Mouse (Mus musculus) erythroid progenitor cell, adult 5-6 weeks (primary cell): ENCODE measurements around the gene Sstr3. TPM values are rescaled to one million over a fixed set of nuclear protein-coding genes. Genes with fewer than 3 reads are reported as not detected.

Experiments used
- ATAC-seq: replicated peaks from 2 replicates; pipeline ENCODE4 v1.8.0; 2016; ENCODE audit warnings: moderate number of reproducible peaks, mild to moderate bottlenecking, moderate TSS enrichment, inconsistent platforms; ENCODE audit not compliant: poor library complexity, low FRiP score, severe bottlenecking
- total RNA-seq, 2 experiments: library from RNA; stranded (forward) in 1 of 2; stranded (reverse) in 1 of 2; fragments of 150-400 nt in 1 of 2; fragments of 186-747, 209-891 nt in 1 of 2; gene quantifications; 2 replicates each; pipeline versions ENCODE4 v1.2.3 to v1.2.4; 2015 to 2017; ENCODE audit warnings: low replicate concordance in 2 of 2

Gene Sstr3
- total RNA-seq, 2 experiments from 2014 or later = not detected

DNA sequence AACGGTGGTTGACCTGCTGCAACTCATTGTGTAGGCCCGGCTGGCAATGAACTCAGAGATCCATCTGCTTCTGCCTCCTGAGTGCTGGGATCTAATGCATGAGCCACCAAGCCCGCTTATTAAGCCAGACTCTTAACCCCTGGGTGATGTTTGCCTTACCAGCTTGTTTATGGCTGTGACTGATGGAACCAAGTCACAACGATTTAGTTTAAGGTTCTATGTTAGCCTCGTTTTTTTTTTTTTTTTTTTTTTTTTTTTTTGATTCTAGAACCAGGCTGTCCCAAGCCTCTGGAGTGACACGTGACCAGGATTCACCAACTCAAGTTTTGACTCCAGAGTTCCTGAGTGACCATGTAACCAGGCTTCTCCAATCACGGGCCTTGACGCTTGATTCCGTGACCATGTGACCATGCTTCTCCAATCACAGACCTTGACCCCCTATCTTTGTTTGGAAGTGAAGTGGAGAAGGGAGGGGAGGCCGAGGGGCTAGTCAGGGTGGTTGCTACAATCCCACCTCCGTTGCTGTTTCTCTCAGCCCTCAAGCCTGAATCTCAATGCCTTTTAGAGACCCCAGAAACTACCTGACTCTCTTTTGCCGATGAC, 35.1 kb downstream of the Sstr3 start:
- no peak for ATAC-seq

DNA sequence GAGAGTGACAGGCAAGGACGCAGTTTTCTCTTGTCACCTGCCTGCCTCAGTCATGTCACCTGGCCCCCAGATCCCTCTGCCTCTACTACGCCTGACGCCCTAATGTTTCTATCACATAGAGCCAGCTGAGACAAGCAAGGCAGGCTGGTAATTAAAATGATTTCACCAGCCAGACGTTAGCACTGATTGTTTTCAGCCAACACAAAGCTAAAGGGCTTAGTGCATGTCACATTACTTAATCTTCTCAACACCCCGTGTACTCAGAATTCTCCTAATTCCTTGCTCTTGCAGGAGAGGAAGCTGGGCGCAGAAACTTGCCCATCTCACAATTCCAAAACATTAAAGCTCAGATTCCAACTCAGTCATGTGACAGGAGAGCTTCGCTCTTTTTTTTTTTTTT, 36.0 kb downstream of the Sstr3 start:
- no peak for ATAC-seq

DNA sequence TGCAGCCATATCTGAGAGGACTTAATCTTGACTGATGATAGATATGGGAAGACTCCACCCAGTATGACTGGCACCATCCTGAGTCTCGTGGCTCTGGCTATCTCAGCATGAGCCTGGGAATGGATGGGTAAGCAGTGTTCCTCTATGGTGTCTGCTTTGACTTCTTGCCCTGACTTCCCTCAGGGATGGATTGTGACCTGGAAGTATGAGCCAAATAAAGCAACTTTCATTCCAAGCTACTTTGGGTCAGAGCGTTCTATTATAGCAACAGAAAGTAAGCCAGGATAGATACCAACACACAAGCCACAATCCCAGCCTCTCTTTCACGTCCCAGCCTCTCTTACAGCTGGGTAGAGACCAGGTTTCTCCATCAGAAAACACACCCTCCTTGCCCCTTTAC, 38.9 kb downstream of the Sstr3 start:
- ATAC-seq = no peak

DNA sequence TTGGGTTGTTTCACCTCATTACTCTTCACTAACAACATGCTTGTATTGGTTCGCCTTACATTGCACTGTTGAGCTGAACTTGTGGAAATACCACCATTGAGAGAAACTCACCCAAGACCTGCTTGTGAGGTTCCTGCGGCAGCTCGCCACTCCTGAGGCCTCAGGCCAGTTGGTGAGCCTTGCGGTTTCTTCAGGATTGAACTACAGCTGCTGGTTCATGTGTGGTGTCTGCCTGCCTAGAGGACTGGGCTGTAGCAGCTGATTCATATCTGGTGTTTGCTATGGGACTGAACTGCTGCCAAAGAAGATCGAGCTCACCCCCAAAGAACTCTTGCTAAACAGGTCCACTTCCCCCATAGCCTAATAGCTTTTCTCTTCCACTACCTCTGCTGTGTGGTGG, 39.7 kb downstream of the Sstr3 start:
- no peak for ATAC-seq

DNA sequence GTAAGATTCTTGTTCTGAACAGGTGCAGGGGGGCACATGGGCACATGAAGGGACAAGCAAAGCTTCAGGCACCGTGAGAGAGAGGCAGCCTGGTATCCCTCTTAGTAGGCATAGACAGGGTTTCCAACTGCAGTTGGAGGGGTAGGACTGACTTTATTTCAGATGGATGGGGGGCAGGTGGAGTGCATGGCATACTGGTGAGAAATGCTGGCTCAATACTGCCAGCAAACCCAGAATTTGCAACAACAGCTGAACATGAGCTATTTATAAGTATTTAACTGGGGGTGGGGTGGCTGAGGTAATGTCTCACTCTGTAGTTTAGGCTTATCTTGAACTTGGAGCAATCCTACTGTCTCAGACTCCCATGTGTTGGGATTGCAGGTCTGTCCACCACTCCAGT, 40.5 kb downstream of the Sstr3 start:
- ATAC-seq = no peak

DNA sequence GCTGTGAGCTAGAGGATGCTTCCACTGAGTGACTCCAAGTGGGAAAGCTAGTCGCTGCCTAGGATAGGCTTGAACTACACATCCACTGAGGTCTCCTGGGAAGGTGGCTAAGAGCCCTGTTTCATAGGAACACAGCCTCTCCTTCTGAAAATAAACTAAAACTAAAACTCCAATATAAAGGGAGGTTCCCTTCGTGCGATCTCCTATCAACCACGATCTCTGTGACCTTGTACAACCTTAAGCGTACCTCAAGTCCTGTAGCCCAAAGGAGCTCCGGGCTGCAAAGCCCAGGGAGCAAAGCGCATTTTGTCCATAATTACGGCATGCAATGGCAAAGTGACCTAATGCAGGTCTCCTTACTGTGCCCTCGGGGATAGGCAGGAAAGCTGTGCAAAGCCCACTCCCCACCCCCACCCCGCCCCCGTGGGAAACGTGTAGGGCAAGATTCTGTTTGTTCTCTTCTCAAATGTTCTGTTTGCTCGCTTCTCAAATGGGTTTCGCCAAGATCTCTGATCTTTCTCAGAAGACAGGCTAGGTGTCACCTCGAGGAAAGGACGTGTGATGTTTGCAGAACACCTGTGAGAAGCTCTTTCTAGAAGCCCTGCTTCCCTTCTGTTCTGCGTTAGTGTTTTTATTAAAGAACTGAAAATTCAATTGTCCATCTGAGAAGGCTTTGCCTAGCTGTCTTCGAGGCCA, 41.9 kb downstream of the Sstr3 start:
- ATAC-seq = no peak

DNA sequence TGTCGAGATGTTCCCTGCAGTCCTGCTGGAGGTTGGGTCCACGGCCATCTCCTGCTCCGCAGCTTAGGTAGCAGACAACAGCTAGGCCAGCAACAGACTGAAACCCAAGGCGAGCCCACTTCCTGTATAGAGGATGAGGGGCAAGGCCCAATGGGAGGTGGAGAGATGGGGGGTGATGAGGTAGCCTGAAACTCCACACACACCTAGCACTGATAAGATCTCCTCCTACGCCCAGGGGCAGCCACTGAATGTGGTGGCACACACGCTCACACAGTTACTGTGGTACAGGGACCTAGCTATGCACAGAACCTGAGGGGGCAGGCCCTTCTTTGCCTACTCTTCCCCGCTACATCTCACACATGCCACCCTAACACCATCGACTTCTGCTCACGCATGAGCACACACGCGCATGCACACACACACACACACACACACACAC, 49.5 kb downstream of the Sstr3 start, which contains the start of gene Il2rb:
TSS of gene Il2rb (minus strand) at position 304 of the 439 bp plus-strand sequence.
- ATAC-seq = no peak

DNA sequence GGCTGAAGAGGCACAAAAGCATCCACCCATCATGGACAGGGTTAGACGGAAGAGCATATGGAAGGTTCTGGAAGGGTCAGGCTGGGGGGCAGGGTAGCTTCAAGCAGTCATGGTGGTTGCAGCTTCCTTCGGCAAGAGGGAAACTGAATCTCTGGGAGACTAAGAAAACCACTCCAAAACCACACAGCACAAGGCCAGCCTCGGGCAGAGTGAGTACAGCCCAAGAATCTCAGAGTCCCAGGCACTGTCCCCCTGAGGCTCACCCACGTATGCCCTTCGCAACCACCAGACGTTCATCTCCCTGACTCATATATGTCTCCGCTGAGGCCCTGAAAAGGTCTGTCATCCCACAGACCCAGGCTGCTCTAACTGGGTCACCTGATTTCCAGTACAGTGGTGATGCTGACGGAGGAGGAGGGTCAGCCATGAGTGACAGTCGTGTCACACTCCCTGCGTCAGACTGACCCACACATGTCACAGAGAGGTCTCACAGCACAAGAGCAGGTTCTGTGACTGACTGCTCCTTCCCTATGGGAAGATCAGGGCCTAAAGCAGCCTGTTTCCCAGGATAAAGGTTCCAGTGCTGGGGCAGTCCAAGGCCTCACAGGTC, 51.0 kb downstream of the Sstr3 start:
- ATAC-seq = no peak

DNA sequence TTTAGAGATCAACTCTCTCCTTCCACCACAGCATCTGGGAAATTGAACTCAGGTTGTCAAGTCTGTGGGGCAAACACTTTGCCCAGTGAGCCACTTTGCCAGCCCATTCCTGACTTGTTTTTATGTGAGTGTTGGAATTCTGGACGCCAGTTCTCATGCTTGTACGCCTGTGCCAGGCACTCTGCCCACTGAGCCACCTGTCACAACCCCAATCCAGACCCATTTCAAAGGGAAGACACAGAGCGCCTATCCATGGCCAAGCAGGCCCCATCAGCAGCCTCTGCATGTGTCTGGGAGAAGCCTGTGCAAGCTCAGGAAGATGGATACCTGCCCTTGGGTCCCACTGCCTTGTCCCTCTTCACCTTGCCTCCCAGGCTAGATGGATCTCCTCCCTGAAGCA, 53.2 kb downstream of the Sstr3 start:
- ATAC-seq = no peak

DNA sequence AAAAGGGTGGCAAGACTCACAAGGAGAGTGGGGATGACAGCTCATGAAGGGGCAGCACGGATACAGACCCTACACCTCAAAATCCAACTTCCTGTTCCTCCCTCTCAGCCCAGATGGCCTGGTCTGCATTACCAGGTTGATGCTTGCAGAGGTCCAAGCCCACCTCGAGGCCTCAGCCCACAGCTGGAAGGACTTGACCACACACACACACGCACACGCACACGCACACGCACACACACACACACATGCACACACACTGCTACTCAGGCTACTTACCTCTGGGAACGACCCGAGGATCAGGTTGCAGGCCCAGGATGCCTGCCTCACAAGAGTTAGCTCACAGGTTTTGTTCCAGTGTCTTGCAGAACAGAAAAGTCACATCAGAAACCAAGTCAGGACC, 54.6 kb downstream of the Sstr3 start:
- no peak for ATAC-seq

DNA sequence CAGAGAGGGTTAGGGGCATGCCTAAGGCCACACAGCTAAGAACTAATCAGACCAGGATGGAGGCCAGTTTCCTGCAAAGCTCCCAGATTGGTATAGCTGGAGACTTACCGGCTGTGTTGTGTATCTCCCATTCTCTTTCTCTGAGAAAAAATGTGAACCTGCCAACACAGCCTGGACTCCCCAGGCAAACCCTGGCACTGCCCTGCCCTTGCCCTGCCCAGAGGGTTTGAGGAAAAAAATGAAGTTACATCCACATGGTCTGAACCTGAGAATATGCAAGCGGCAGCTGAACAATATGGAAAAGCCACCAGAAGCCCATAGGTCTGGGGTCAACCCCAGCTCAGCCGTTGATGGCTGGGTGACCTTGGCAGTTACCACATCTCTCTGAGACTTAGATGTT, 55.2 kb downstream of the Sstr3 start:
- no peak for ATAC-seq

DNA sequence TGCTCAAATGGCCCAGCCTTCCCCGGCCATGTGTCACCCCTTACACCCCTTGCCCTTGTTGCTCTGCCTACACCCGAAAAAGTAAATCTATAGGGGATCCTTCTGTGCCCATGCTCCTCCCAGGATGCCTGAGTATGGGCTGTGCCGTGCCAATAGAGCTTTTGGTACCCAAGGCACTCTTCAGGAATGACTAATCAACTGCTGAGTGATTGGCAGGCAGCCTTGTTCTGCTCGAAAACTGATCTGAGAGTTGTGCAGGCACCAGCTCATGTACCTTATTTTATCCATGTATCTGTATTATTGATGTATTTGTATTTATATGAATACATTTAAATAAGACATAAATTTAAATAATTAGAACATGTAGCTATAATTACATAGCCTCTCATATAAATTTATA, 57.4 kb downstream of the Sstr3 start:
- no peak for ATAC-seq

Other genes starting within 250 kb of the Sstr3 start
- 1.1 and 5.0 TPM in 2 replicates for gene Csf2rb2, start 239.0 kb downstream of the Sstr3 start, total RNA-seq (2015; ENCODE audit: low replicate concordance)
- gene Csf2rb2, start 239.0 kb downstream of the Sstr3 start, total RNA-seq (2017; ENCODE audit: low replicate concordance) = 0.13 TPM in 1 of 2 replicates, not detected in the other
- gene Csf2rb, start 218.9 kb downstream of the Sstr3 start, total RNA-seq (2015; ENCODE audit: low replicate concordance) = 12.6 and 18.0 TPM in 2 replicates
- gene Csf2rb, start 218.9 kb downstream of the Sstr3 start, total RNA-seq (2017; ENCODE audit: low replicate concordance) = 4.9 and 6.8 TPM in 2 replicates
- gene Tex33, start 148.8 kb downstream of the Sstr3 start, total RNA-seq (2015; ENCODE audit: low replicate concordance) = not detected in 2 replicates
- gene Tex33, start 148.8 kb downstream of the Sstr3 start, total RNA-seq (2017; ENCODE audit: low replicate concordance) = not detected in 2 replicates
- gene Tst, start 138.8 kb downstream of the Sstr3 start, total RNA-seq (2015; ENCODE audit: low replicate concordance) = 29.3 and 42.2 TPM in 2 replicates
- gene Tst, start 138.8 kb downstream of the Sstr3 start, total RNA-seq (2017; ENCODE audit: low replicate concordance) = 15.8 and 20.8 TPM in 2 replicates
- gene Mpst, start 138.3 kb downstream of the Sstr3 start, total RNA-seq (2015; ENCODE audit: low replicate concordance) = 32.8 and 35.2 TPM in 2 replicates
- 45.6 and 67.9 TPM in 2 replicates for gene Mpst, start 138.3 kb downstream of the Sstr3 start, total RNA-seq (2017; ENCODE audit: low replicate concordance)
- 2.2 and 14.7 TPM in 2 replicates for gene Kctd17, start 116.1 kb downstream of the Sstr3 start, total RNA-seq (2015; ENCODE audit: low replicate concordance)
- not detected in 2 replicates for gene Kctd17, start 116.1 kb downstream of the Sstr3 start, total RNA-seq (2017; ENCODE audit: low replicate concordance)
- gene Tmprss6, start 76.1 kb downstream of the Sstr3 start, total RNA-seq (2015; ENCODE audit: low replicate concordance) = not detected in 2 replicates
- 0.26 TPM in 1 of 2 replicates, not detected in the other for gene Tmprss6, start 76.1 kb downstream of the Sstr3 start, total RNA-seq (2017; ENCODE audit: low replicate concordance)
- 2.9 and 10.5 TPM in 2 replicates for gene Il2rb, start 49.4 kb downstream of the Sstr3 start, total RNA-seq (2015; ENCODE audit: low replicate concordance)
- 2.2 and 3.9 TPM in 2 replicates for gene Il2rb, start 49.4 kb downstream of the Sstr3 start, total RNA-seq (2017; ENCODE audit: low replicate concordance)
- 4.3 TPM in 1 of 2 replicates, not detected in the other for gene C1qtnf6, start 13.3 kb downstream of the Sstr3 start, total RNA-seq (2015; ENCODE audit: low replicate concordance)
- gene C1qtnf6, start 13.3 kb downstream of the Sstr3 start, total RNA-seq (2017; ENCODE audit: low replicate concordance) = not detected in 2 replicates
- 126 and 259 TPM in 2 replicates for gene Rac2, start 28.1 kb upstream of the Sstr3 start, total RNA-seq (2015; ENCODE audit: low replicate concordance)
- 61.6 and 79.4 TPM in 2 replicates for gene Rac2, start 28.1 kb upstream of the Sstr3 start, total RNA-seq (2017; ENCODE audit: low replicate concordance)
- 11.2 and 18.4 TPM in 2 replicates for gene Cyth4, start 52.4 kb upstream of the Sstr3 start, total RNA-seq (2015; ENCODE audit: low replicate concordance)
- 16.3 and 20.8 TPM in 2 replicates for gene Cyth4, start 52.4 kb upstream of the Sstr3 start, total RNA-seq (2017; ENCODE audit: low replicate concordance)
- not detected in 2 replicates for gene Elfn2, start 174.1 kb upstream of the Sstr3 start, total RNA-seq (2015; ENCODE audit: low replicate concordance)
- not detected in 2 replicates for gene Elfn2, start 174.1 kb upstream of the Sstr3 start, total RNA-seq (2017; ENCODE audit: low replicate concordance)
- 1.7 and 1.8 TPM in 2 replicates for gene Mfng, start 228.8 kb upstream of the Sstr3 start, total RNA-seq (2015; ENCODE audit: low replicate concordance)
- 2.3 TPM in 1 of 2 replicates, not detected in the other for gene Mfng, start 228.8 kb upstream of the Sstr3 start, total RNA-seq (2017; ENCODE audit: low replicate concordance)